Mouse (Mus musculus) intestine, embryonic 14.5 days (tissue): ENCODE measurements around the gene Ghr. TPM values are rescaled to one million over a fixed set of nuclear protein-coding genes. Genes with fewer than 3 reads are reported as not detected.

ENCODE experiments used
- ATAC-seq: fragments of 200-750 bp; cut with Nextera tagmentation; replicated peaks from 2 replicates; pipeline ENCODE4 v1.8.0; 2017; ENCODE audit warnings: low read depth, moderate number of reproducible peaks, moderate TSS enrichment, moderate library complexity; ENCODE audit not compliant: low FRiP score, low TSS enrichment
- DNase-seq: peaks from one replicate; pipeline ENCODE4 v3.0.0-alpha.2; 2018; ENCODE audit warnings: low spot score
- H3K27ac ChIP-seq: fragments of 300-500 bp; sonication (generic); 2 replicates; pipeline ENCODE4 v1.5.1; 2014; ENCODE audit warnings: low read depth, mild to moderate bottlenecking, control low read depth
- H3K27me3 ChIP-seq: fragments of 300-500 bp; sonication (generic); replicated peaks from 2 replicates; pipeline ENCODE4 v1.6.1; 2014; ENCODE audit warnings: low read length, control low read depth; ENCODE audit not compliant: control insufficient read depth, insufficient read depth
- H3K36me3 ChIP-seq: fragments of 300-500 bp; sonication (generic); 2 replicates; pipeline ENCODE4 v1.6.1; 2014; ENCODE audit warnings: low read length, control low read depth; ENCODE audit not compliant: control insufficient read depth, insufficient read depth
- H3K4me1 ChIP-seq: fragments of 300-500 bp; sonication (generic); replicated peaks from 2 replicates; pipeline ENCODE4 v1.6.1; 2014; ENCODE audit warnings: low read length, control low read depth, mixed read lengths; ENCODE audit not compliant: control insufficient read depth, insufficient read depth
- H3K4me2 ChIP-seq: fragments of 300-500 bp; sonication (generic); 2 replicates; pipeline ENCODE4 v1.6.1; 2014; ENCODE audit warnings: low read length
- H3K4me3 ChIP-seq: fragments of 300-500 bp; sonication (generic); 2 replicates; pipeline ENCODE4 v1.5.1; 2014; ENCODE audit warnings: low read depth, low read length, control low read depth, mixed read lengths
- H3K9ac ChIP-seq: fragments of 300-500 bp; sonication (generic); 2 replicates; pipeline ENCODE4 v1.6.1; 2014; ENCODE audit warnings: mild to moderate bottlenecking, low read length
- H3K9me3 ChIP-seq: fragments of 300-500 bp; sonication (generic); 2 replicates; pipeline ENCODE4 v1.6.1; 2016; ENCODE audit warnings: low read length, control low read depth; ENCODE audit not compliant: control insufficient read depth
- WGBS: fragments of 180-500 bp; shearing (Covaris S2); extraction: QIAGEN DNeasy Blood & Tissue Kit; methylation state at CpG from one replicate; pipeline ENCODE4 v1.1.7; 2014; 5-methylcytosine and 5-hydroxymethylcytosine counted together
- polyA plus RNA-seq: library from polyadenylated mRNA; unstranded; fragments of >200 nt; fragmentation: Nextera tagmentation; extraction: Ambion mirVana; gene quantifications from 2 replicates; pipeline ENCODE4 v1.2.1, GENCODE M21; 2014

The Ghr gene
- polyA plus RNA-seq, 1 experiment from 2014 or later, result 115 TPM

DNA sequence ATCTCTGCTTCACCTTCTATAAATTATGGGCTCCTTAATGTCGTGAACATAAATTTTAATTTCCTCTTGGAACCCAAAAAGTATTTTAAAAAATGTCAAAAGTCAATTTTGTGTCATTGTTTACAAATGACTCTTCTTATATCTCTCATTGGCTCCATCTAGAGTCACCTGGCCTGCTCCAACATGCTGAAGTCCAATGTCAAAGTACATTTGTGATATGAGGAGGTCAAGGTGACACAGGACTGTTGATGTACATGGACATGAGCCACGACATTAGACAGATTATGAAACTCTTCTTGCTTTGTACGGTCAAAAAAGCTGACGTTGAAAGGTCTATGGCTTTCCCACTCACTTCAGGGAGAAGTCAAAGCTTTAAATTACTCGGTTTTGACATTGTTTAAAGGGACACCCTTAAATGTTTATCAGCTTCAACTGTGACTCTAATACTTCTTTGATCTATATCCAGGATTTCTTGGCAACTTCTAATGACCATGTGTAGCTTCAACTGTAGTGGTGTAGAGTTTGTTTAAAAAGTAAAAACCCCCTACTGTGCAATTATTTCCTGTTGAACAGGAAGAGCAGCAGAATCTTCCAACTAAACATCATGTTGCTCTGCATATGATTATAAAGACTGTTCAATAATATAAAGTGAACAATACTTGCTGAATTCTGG lies 131.1 kb downstream of the Ghr start:
- Histone ChIP-seq H3K9me3 (no peaks in the 10 kb centered on the region), H3K4me1 (no peaks in the 10 kb centered on the region), H3K27me3 (no peaks in the 10 kb centered on the region), H3K36me3 (peaks cover 14% of the 10 kb centered on the region; the same call in 1 of the 2 replicates), H3K4me2 (no peak overlapping the region), H3K4me3 (no peak overlapping the region), H3K27ac (no peak overlapping the region), H3K9ac (no peak overlapping the region)
- DNase-seq (no peak), ATAC-seq (no peak)
- WGBS, result 64% methylated on average over 5 of the region's 5 CpGs

DNA sequence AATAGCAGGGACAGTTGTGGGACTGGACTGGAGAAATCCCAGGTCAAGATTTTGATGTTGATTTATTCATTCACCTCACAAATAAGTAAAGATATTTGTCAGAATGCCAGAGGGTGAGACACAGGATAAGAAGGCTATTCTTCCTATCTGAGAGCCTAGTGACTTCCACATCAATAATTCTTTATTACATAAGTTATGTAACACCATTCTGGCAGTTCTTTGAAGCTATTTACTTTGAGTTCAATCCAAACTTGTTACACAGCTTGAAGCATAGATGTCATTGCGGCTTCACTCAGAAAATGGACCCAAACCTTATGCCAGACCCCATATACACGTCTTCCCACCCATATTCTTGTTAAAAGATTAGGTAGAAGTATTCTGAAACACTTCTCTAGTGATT lies 133.7 kb downstream of the Ghr start:
- H3K4me1 ChIP-seq, result no peaks in the 10 kb centered on the region
- H3K36me3 ChIP-seq, result peaks cover 9% of the 10 kb centered on the region; the same call in 1 of the 2 replicates
- H3K27ac ChIP-seq, result no peak overlapping the region
- 86% methylated on average over 2 of the region's 2 CpGs for whole genome bisulfite sequencing
- no peak for DNase-seq
- H3K9me3 ChIP-seq, result no peaks in the 10 kb centered on the region
- H3K27me3 ChIP-seq, result no peaks in the 10 kb centered on the region
- H3K4me2 ChIP-seq, result no peak overlapping the region
- no peak overlapping the region for H3K4me3 ChIP-seq
- no peak for ATAC-seq
- H3K9ac ChIP-seq, result no peak overlapping the region

DNA sequence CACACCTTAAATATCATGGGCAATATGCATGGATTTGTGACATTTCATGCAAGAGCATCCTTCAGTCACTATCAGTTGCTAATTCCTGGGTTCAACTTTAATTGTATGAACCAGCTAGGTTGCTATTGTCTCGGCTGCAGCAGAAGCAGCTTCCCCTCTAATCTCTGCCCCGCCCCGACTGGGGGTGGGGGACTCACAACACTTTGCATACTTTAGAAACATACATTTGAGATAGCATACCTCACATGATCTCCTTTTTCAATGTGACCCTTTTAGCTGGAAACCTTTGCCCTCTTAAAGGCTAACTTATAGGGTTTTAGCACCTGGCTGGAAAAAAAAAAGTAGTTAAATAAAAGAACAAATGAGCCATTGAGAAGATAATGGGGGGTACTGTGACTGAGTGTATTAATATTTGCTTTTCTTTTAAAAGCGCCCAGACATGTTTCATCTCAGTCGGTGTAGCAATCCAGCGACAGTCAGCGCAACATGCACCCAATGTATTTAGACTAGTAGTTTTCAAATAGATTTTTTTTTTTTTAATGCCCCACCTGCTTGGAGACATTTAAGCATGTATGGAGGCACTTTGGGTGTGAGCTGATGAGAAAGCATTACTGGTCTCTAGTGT lies 137.9 kb downstream of the Ghr start:
- no peak overlapping the region for H3K9ac ChIP-seq
- no peaks in the 10 kb centered on the region for H3K27me3 ChIP-seq
- no peak for DNase-seq
- H3K36me3 ChIP-seq, result no peaks in the 10 kb centered on the region
- no peak overlapping the region for H3K27ac ChIP-seq
- no peak; the same call in 1 of the 2 replicates for ATAC-seq
- WGBS, result 72% methylated on average over 7 of the region's 7 CpGs
- H3K4me3 ChIP-seq, result no peak overlapping the region
- no peaks in the 10 kb centered on the region for H3K9me3 ChIP-seq
- no peak overlapping the region for H3K4me2 ChIP-seq
- no peaks in the 10 kb centered on the region for H3K4me1 ChIP-seq

DNA sequence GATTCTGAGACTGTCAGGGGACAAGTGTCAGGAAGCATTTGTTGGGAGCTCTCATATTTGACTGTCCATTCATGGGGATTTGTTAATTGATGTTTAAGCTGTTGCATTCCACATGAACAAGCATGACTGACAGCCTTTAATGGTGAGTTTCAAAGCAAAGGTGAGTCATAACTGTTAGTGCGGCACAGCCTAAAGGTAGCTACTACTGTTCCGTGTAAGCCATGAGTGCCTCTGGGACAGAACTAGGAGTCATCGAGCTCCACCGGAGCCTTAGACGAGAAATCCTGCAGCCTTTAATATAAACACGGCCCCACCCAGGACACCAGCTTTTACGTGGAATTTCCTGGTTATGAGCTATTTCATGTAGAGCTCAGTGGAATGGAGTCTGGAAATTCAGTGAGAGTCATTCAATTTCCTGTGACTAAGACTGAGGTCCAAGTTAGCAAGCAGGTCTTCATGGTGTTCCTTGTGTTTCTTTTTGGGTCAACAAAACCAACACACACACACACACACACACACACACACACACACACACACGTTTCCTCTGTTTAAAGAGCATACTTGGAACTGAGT lies 138.8 kb downstream of the Ghr start:
- H3K36me3 ChIP-seq, result no peaks in the 10 kb centered on the region
- no peak overlapping the region for H3K4me3 ChIP-seq
- no peaks in the 10 kb centered on the region for H3K27me3 ChIP-seq
- H3K9ac ChIP-seq, result no peak overlapping the region
- ATAC-seq (no peak), DNase-seq (no peak)
- H3K4me1 ChIP-seq, result no peaks in the 10 kb centered on the region
- H3K27ac ChIP-seq, result no peak overlapping the region
- WGBS, result 58% methylated on average over 8 of the region's 8 CpGs
- no peaks in the 10 kb centered on the region for H3K9me3 ChIP-seq
- H3K4me2 ChIP-seq, result no peak overlapping the region

DNA sequence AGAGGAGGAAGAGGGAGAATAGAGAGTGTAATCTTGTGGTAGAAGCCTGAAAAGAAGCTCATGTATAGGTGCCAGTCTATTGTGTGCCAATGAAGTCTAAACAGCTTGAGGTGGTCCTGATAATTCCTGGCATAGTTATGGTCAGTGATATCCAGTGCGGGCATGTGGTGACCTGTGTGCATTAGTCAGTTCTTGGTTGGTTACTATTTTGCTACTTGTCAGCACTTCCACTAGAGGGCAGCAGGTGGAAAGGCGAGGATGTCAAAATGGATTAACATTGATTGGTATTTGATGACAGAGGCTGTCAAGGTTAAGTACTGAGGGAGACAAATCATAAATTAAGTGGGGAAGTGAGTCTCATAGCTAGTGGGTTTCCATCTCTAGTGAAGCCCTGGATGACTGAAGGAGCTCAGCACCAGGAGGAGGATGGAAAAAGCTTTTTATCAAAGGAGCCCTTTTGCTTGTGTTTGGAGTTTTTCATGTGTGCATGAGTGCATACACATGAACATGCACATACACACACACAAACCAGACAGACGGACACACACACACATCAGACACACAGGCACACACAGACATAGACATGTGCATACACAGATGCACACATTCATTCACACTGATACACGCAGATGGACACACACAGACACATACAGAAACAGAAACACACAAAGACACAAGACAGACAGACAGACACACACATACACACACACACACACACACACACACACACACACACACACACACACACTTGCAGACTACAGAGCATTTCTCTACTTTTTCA lies 141.6 kb downstream of the Ghr start:
- WGBS, result 62% methylated on average over 4 of the region's 4 CpGs
- Histone ChIP-seq H3K27ac (no peak overlapping the region), H3K4me3 (no peak overlapping the region), H3K27me3 (no peaks in the 10 kb centered on the region), H3K36me3 (no peaks in the 10 kb centered on the region), H3K4me1 (no peaks in the 10 kb centered on the region), H3K9ac (no peak overlapping the region), H3K4me2 (no peak overlapping the region), H3K9me3 (no peaks in the 10 kb centered on the region)
- ATAC-seq (no peak), DNase-seq (no peak)

DNA sequence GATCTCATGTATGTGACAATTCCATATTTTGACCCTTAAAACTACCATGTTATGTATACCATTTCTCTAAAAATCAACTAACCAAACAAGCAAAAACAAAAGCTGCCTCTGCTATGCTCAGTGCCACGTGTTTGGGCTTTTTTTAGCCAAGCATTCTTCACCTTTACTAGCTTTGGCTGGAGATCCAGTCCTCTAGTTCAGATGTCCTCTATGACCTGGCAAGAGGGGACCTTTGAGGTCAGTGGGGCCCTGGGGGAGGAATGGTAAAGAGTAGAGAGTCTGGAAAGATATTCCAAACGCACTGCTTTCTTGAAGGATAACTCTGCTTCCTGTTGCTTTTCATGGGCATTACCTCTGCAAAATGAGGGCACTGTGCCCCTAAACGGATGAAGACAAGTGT lies 145.9 kb downstream of the Ghr start:
- H3K27ac ChIP-seq, result no peak overlapping the region
- H3K4me2 ChIP-seq, result no peak overlapping the region
- no peaks in the 10 kb centered on the region for H3K27me3 ChIP-seq
- DNase-seq (no peak), ATAC-seq (no peak)
- H3K4me1 ChIP-seq, result peaks cover 7% of the 10 kb centered on the region
- H3K9me3 ChIP-seq, result no peaks in the 10 kb centered on the region
- H3K4me3 ChIP-seq, result no peak overlapping the region
- no peak overlapping the region for H3K9ac ChIP-seq
- 71% methylated on average over 3 of the region's 3 CpGs for WGBS
- H3K36me3 ChIP-seq, result no peaks in the 10 kb centered on the region

DNA sequence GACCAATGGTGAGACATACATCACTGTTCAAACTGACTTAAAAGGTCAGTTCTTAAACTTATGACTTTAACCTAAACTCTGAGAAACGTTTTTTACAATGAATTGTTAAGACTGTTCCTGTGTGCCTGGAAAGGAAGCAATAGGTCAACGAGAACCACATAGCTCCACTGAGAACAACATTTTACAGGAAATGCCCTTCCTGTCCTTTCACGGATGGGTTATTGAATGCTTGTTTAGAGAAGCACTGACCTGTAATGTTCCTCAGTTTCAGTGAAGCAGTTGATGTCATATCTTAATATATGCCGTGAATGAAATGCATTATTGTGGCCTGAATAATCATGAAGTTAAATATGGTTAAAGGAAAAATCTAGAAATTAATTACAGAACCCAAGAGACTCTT lies 147.7 kb downstream of the Ghr start:
- Histone ChIP-seq H3K36me3 (no peaks in the 10 kb centered on the region), H3K9ac (no peak overlapping the region), H3K27me3 (no peaks in the 10 kb centered on the region), H3K27ac (no peak overlapping the region), H3K4me1 (peaks cover 7% of the 10 kb centered on the region), H3K4me3 (no peak overlapping the region), H3K9me3 (no peaks in the 10 kb centered on the region), H3K4me2 (no peak overlapping the region)
- 23% methylated on average over 4 of the region's 4 CpGs for WGBS
- DNase-seq, result no peak
- ATAC-seq, result no peak

DNA sequence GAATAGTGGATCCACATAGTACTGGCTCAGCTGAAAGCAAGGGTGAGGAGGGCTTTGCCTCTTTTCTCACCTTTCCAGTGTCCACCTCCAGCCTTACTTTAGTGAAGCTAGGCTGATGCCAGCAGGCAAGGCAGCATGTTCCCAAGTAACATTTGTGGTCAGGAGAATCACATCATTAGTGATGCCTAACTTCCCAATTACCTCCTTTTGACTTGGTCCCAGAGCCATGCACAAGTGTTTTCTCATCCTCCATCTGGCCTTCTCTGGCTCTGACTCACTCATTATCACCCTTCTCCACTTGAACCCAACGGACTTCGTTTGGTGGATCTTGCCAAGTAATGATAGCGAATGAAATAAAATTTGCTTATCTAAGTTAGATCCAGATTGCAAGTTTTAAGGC lies 148.8 kb downstream of the Ghr start:
- ATAC-seq (no peak), DNase-seq (no peak)
- H3K4me3 ChIP-seq, result no peak overlapping the region
- no peak overlapping the region for H3K27ac ChIP-seq
- H3K36me3 ChIP-seq, result no peaks in the 10 kb centered on the region
- 88% methylated on average over 3 of the region's 3 CpGs for WGBS
- H3K4me1 ChIP-seq, result peaks cover 7% of the 10 kb centered on the region
- H3K27me3 ChIP-seq, result no peaks in the 10 kb centered on the region
- no peak overlapping the region for H3K4me2 ChIP-seq
- H3K9me3 ChIP-seq, result no peaks in the 10 kb centered on the region
- no peak overlapping the region for H3K9ac ChIP-seq
